In the genomic region with DNA sequence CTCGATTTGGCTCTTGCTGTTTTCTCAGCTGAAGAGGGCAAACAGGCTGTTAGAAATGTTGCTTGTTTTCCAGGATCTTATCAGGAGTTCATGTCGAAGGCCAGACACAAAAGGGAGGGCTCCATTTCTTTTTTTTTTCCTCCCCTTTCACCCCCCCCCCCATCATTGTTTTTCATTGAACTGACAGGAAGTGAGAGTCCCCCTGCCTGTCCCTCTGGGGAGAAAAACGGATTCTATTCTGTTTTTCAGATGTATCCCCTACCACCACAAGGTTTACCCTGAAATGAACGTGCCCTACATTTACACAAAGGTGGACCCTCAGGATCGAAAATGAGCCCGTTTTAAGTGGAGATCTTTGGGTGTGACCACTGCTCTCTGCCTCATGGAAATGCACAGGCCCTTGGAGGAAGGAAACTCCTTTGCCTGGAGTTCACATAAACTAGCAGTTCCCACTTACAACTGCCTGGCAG, we compare ENCODE assay signal across 8 mouse cellular contexts. TPM values are rescaled to one million over a fixed set of nuclear protein-coding genes. Genes with fewer than 3 reads are reported as not detected.
A peak's percentile ranks its signal among the peaks of the same experiment; 100 is the strongest.
DNase-seq lines count a peak whose midpoint lies in the region; ATAC-seq and TF ChIP-seq lines count a peak whose summit lies in the region.

No protein-coding gene starts in this region.

- H3K4me3 ChIP-seq in kidney, adult 2 months (ENCODE audit: insufficient read depth, low read depth, low read length), result no peak overlapping the region
- no peak overlapping the region for H3K4me3 ChIP-seq in brown adipose tissue, adult 24 weeks (ENCODE audit: insufficient read depth, low read depth, low read length)

- no peak for TF ChIP-seq CTCF in kidney, adult 2 months (conservative IDR thresholded peaks at IDR 0.05; ENCODE audit: insufficient read depth, insufficient read length, low read depth, low read length)

- 58% methylated on average over 6 of the region's 6 CpGs for WGBS in kidney, adult 2 months

- peaks cover 6% of the 10 kb centered on the region; the same call in 1 of the 2 replicates for H3K4me1 ChIP-seq in kidney, adult 2 months (ENCODE audit: control insufficient read depth, insufficient read depth, low read length)
- peaks cover 36% of the 10 kb centered on the region for H3K4me1 ChIP-seq in brown adipose tissue, adult 24 weeks (ENCODE audit: control insufficient read depth, insufficient read depth, insufficient read length, low read length)

- peak; percentile 29; the same call in 1 of the 2 replicates for ATAC-seq in megakaryocyte, adult 5-6 weeks (ENCODE audit: poor library complexity, severe bottlenecking)
- no peak for ATAC-seq in megakaryocyte-erythroid progenitor cell, adult 5-6 weeks (replicated peaks; ENCODE audit: low FRiP score, low TSS enrichment, poor library complexity, severe bottlenecking)
- ATAC-seq in megakaryocyte progenitor cell, adult 5-6 weeks (replicated peaks; ENCODE audit: poor library complexity), result no peak
- ATAC-seq in erythroid progenitor cell, adult 5-6 weeks (replicated peaks; ENCODE audit: low FRiP score, poor library complexity, severe bottlenecking), result no peak

- peak; percentile 47 for DNase-seq in kidney, adult 2 months
- no peak for DNase-seq in kidney, postnatal 25 days
- peak; percentile 26 for DNase-seq in heart, postnatal 4 days

- peak overlapping the region; percentile 81 for H3K27ac ChIP-seq in kidney, adult 2 months (ENCODE audit: insufficient read depth, low read depth, low read length)
- peak overlapping the region; percentile 98 for H3K27ac ChIP-seq in brown adipose tissue, adult 24 weeks (replicated peaks; ENCODE audit: low read depth, low read length)

- no peaks in the 10 kb centered on the region for H3K36me3 ChIP-seq in kidney, adult 2 months (ENCODE audit: control insufficient read depth, insufficient read depth, low read length)

- no peaks in the 10 kb centered on the region for H3K27me3 ChIP-seq in kidney, adult 2 months (replicated peaks; ENCODE audit: control insufficient read depth, insufficient read depth, low read length)

- no peak for TF ChIP-seq POLR2A in kidney, adult 2 months (IDR thresholded peaks at IDR 0.05; ENCODE audit: low read depth, low read length)

RNA-seq across cellular contexts. Expression of a gene that starts 25.6 kb away (rescaled TPM):
- 27.5 and 28.1 TPM in 2 replicates for polyA plus RNA-seq in kidney, adult 2 months (2012; rRNA removed)
- polyA plus RNA-seq in brown adipose tissue, adult 24 weeks (2012; ENCODE audit: insufficient read depth, insufficient read length, missing spikeins), result 8.0 and 14.4 TPM in 2 replicates
- 100 to 1,000 TPM; 102 to 103 TPM for total RNA-seq in heart, postnatal 4 days (2021)
- total RNA-seq in megakaryocyte, adult 5-6 weeks (2015), result 27.1 and 29.4 TPM in 2 replicates
- 19.8 and 22.6 TPM in 2 replicates for total RNA-seq in megakaryocyte, adult 5-6 weeks (2017)
- total RNA-seq in megakaryocyte-erythroid progenitor cell, adult 5-6 weeks (2014; fragmentation: Nextera tagmentation), result 8.7 and 8.9 TPM in 2 replicates
- total RNA-seq in megakaryocyte-erythroid progenitor cell, adult 5-6 weeks (2017), result 6.8 and 7.2 TPM in 2 replicates
- total RNA-seq in megakaryocyte progenitor cell, adult 5-6 weeks (2015), result 27.0 and 28.4 TPM in 2 replicates
- 15.9 and 17.6 TPM in 2 replicates for total RNA-seq in megakaryocyte progenitor cell, adult 5-6 weeks (2017)
- 3.2 and 5.0 TPM in 2 replicates for total RNA-seq in erythroid progenitor cell, adult 5-6 weeks (2015; ENCODE audit: low replicate concordance)
- total RNA-seq in erythroid progenitor cell, adult 5-6 weeks (2017; ENCODE audit: low replicate concordance), result 3.5 and 3.9 TPM in 2 replicates

Comparison
In these comparisons a context has a peak if more than half of its experiments do, and no peak if none do; other contexts are left out.
1. DNase-seq: peak in kidney, adult 2 months (single experiment) and heart, postnatal 4 days (single experiment); none in kidney, postnatal 25 days (0 of 2).